Mouse (Mus musculus) kidney, postnatal 4 days (tissue): ENCODE measurements around the gene Zmiz1.

Experiments used
- DNase-seq, 2 experiments: peaks; one replicate each; pipeline ENCODE4 v3.0.0; 2021; ENCODE audit warnings: mixed read lengths in 2 of 2

Zmiz1 gene

DNA sequence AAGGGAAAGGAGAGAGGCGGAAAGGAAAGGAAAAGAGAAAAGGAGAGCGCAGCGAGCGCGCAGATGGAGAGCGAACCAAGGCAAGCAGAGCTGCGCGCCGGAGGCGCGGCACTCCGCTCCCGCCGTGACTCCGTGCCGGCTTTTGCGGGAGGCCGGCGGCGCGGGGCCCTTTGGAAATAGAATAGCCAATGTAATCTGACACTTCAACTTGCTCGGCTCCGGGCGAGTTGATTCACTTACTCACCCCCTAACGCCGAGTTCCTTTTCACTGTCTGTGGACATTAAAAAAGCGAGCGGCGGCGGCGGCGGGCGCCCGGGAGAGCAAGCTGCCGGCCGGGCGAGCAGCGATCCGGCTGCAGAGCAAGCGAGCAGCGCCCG is at the start of gene Zmiz1:
TSS of gene Zmiz1 (plus strand) at position 170 of the 378 bp plus-strand sequence.
- DNase-seq: peak; percentile 93 to 95

DNA sequence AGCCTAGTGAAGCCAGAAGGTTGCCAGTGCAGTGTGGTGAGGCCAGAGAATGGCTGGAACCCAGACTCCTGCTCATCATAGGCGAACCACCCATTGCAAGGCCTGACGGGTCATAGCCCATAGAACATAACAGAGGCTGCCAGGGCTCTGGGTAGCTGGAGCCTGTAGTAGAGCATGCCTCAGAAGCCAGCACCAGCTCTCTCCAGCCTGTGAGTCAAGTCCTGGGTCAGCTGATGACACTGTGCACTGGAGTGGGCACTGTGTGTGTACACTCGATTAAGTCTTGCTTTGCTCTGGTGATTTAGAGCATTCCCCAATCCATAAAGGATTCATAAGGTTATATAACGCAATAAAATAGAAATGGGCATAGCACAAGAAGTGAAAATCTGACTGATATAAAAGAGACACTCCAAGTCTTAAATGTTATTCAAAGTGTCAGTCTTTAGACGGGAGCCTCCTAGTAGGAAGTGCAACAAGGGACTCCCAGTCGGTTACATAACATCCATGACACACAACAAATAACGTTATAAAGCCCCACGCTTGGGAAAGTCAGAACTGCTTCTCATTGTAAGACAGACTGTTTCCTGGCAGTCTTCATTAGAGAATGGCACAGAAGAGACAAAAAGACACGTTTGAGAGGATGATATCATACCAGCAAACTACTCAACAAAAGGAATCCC is 47.0 kb upstream of the Zmiz1 start:
- DNase-seq: no peak

DNA sequence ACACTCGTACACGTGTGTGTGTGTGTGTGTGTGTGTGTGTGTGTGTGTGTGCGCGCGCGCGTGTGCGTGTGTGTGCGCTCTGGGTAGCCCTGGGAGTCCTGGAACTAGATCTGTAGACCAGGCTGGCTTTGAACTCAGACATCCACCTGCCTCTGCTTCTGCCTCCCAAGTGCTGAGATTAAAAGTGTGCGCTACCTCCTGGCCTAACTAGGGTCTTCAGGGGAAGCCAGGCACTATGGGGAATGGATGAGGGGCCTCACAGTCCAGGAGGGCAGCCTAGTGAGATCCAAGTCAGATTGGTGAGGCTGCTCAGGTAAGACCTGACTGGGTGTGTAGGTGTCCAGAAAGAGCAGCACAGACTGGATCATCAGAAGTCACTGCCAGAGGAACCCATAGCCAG is 46.2 kb upstream of the Zmiz1 start:
- DNase-seq: no peak

DNA sequence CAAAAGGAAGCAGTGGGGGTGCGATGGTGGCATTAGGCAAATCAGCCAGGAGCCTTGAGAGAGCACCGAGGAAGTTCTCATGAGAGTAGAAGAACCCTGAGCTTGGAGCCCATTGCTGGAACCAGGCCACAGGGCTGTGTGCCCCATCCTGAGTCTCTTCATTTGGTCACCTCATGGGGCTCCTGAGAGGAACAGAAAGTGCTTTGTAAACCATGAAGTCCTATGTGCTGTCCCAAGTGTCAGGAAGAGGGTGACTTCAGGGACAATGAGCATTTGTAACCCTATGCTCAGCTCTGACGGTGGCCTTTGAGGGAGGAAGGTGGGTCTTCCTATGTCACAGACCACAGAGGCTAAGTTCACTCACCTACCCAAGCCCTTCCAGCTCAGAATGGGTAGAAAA is 45.5 kb upstream of the Zmiz1 start:
- DNase-seq: no peak

DNA sequence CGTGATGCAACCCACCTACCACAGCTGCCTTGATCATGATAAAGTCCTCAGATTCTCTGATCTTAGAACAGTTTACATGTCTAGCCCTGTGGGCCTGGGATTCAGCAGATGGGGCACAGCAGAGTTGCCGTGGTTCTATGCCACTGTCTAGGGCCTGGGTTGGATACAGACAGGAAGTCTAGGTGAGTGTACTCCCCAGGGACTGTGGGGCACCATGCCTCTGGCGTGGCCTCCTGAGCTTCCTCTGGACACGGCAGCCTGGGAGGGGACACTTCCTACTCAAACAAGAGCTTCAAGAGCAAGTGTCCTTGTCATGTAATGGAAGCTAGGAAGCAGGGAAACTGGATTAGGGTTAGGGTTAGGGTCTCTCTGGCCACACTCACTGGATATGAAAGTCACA is 44.9 kb upstream of the Zmiz1 start:
- no peak for DNase-seq

DNA sequence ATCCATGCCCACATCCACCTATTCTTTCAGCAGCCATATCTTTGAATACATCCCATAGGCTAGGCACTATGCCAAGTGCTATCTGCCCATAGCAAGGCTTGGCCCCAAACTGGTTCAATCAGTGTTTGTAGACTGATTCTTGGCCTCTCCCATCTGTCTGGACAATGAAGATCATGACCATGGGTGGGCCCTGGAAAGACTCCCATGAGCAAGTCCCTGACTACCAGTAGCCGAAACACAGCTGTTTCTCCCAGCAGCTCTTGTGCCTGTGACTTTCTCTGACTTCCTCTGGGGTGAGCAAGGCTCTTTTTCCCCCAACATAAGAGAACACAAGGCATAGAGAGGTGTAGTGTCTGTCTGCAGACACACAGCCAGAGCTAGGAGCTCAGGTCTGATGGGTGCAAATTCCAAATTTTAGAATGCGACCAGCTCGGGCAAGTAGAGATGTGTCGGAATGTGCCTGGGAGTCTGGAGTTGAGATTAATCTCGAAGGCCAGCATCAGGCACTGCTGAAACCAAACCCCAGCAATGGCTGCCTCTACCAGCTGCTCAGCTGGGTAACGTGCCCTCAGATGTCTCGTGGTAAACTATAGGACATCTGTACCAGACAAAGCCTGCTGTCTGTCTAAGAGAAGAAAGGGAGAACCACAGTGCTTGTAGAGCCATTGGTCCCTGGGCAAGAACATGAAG is 38.8 kb upstream of the Zmiz1 start:
- no peak for DNase-seq

DNA sequence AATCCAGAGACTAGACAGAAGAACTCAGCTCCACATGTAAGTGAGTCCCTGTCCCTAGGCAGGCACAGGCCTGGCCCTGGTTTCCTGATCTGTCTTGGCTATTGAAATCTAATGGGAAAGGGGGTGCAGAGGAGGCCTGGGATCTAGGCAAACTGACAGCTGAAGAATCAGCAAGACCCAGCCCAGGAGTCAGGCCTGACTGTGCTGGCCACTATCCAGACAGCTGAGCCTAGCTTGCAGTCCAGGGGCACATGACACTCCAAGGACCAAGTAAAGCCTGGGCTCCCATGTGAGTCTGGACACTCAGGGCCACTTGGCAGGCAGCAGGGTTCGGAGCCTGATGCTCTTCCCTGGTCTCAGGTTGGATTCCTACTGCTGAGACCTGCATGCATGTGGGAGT is 38.0 kb upstream of the Zmiz1 start:
- peak; percentile 43 to 50 for DNase-seq

DNA sequence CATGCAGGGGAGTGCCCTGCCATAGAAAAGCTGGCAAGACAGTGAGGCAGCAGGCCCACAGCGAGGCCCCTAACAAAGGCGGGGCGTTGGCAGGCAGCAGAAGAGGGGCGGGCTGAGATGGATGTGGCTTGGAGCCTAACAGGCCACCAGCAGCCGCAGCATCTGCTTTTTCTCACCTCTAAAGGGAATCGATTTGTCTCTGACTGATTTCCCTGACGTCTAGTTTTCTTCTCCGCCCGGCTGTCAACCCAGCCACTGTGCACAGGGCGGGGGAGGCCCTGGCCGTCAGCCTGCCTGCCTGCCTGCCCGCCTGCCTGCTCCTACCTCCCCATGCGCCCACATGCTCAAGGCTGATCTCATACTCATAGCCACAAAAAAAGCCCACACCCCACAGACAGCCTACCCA is 37.4 kb upstream of the Zmiz1 start:
- DNase-seq: peak; percentile 14 to 45

DNA sequence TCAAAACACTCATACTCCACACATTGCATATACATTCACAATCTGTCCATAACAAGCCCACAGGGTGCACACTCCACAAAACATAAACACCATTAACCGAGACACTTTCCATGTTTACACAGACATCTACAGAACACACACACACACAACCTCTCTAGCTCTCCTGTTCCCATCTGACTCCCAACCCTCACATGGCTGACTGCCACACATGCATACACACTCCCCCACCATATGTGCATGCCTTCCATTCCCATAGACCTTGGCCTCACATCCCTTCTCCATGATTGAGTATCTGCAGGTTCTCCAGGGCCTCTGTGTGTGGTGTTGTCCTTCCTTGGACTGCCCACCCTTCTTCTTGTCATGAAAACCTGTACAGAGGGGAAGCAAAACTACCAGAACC is 36.0 kb upstream of the Zmiz1 start:
- no peak for DNase-seq

DNA sequence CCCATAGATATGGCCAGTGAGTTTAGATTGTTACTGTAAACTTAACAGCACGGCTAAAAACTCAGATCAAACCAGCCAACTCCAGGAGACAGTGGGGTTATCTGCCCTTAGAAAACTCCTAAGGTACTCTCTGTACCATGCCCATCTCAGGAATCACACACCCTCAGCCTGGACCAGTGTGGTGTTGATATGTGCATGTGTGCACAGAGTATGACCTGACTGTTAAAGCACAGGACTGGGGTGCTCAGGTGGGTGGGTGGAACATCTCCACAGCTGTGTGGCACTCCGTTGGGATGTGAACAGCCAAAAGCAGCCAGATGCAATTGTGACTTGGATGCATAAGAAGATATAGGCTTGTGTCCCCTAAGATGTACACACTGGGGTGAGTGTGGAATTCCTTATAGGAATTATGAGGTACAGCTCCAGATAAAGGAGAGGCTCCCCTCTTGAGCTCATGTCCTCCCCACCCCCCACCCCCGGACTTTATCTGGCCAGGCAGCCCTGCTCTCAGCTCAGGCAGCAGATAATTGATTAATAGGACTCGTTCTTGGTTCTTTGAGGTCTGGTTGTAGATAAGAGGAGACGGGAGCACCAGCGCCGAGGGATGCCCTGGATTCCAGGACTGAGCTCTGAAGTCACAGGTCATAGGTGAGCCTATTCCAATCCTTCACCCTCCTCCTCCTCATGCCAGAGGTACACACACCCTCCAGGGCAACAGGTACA is 35.1 kb upstream of the Zmiz1 start:
- DNase-seq: no peak

DNA sequence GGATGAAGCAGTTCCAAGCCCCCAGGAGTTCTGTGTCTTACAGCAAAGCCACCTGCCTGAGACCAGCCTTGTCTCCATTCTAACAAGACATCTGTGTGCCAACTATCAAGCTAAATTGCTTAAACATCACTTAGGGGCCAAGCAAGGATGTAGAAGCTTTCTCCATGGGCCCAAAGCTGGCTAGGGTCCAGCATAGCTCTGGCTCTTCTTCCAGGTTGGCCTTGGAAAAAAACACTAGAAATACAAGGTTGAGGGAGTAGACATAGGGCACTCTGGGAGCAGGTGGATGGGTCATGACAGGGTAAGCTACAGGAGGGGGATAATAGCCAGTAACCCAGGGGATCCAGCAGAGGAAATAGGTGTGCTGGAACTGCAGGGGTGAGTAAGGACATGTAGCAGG is 20.7 kb upstream of the Zmiz1 start:
- no peak for DNase-seq

DNA sequence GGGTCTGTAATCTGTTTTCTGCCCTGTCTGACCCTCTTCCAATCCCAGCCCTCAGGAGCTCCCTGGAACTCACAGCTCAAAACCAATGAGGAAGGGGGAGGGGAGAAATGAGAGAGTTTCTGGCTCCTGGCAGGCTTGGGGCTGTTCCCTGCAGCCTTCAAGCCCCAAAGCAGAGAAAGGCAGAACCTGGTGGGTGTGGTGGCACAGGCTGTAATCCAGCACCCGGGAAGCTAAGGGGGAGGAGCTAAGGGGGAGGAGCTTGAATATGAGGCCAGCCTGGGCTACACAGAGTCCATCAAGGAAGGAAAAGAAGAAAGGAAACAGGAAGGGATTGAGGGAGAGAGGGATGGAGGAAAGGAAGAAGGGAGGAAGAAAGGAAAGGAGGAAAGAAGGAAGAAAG is 18.9 kb upstream of the Zmiz1 start:
- no peak for DNase-seq

DNA sequence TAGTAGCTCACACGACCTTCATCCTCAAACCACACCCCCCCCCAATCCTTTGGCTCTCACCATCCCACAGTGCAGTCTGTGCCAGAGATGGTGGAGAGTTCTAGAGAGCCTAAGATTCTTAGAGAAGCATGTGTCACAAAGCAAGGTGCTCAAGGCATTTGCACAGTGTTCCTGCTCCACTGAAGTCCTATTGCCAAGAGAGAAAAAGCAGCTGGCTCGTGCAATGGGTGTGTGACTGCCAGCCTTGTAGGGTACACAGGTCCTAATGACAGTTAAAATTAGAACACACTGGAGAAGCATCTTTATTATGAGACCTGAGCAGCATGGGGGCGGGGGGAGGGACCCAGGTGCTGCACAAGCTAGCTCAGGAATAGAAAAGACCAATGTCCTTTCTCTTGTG is 18.2 kb upstream of the Zmiz1 start:
- no peak for DNase-seq

DNA sequence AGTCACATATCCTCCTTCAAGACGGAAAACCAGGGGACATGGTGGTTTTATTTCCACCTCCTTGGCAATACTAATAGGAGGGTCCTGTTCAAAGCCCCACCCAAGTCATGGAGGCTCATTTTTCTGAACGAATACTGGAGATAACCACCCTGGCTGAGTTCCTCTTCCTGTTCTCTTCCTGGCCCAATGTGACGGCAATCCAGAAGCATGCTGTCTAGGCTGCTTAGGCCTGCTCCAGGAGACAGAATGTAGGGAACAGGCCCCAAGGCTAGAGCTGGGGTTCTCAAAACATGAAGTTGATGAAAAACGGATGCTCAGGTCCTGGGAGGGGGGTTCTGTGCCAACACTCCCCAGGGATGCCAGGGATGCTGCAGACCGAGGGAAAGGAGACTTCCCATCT is 17.5 kb upstream of the Zmiz1 start:
- no peak for DNase-seq

DNA sequence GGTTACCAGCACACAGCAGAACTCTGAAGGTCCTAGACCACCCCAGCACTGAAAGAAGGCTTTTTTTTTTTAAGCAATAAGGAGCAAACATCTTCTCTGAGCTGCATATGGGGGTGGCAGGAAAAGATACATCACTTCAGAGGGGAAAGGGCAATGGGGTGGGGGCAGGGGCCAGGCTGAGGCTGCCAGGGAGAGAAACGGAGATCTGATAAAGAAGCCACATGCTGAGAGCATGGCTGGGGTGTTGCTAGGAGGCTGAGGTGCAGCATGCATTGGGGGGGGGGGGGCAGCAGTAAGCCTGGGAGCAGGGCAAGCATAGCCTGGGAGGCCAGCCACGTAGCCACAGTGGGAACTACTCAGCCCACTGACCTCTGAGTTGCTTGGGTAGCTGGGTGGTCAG is 16.3 kb upstream of the Zmiz1 start:
- DNase-seq: no peak

DNA sequence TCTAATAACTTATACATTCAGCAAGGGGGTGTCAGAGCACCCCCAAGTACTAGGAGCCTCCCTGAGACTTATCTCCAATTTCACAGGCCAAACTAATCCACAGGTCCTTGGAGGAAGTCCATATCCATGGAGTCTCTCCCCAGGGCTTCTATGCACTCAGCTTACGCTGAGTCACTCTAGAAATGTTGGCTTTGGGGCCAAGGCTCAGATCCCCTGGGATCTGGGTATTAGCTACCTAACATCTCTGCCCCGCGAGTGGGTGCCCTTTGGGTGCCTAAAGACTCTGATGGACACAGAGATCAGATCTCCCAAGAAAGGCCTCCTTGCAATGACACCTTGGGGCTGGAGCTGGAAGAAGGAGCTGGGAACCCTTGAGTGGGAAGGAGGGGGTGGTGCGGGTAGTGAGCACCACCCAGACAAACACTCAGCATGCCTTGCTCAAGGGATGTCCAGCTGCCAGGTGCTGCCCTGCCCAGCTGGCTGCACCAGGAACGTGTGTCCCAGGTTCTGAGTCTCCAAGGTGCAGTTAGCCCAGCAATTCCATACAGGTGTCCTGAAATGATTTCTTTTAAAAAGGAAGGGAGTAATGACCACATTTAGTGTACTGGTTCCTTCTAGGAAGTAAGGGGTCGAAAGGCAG is 11.7 kb upstream of the Zmiz1 start:
- peak in 1 of 2 experiments; percentile 0 for DNase-seq

DNA sequence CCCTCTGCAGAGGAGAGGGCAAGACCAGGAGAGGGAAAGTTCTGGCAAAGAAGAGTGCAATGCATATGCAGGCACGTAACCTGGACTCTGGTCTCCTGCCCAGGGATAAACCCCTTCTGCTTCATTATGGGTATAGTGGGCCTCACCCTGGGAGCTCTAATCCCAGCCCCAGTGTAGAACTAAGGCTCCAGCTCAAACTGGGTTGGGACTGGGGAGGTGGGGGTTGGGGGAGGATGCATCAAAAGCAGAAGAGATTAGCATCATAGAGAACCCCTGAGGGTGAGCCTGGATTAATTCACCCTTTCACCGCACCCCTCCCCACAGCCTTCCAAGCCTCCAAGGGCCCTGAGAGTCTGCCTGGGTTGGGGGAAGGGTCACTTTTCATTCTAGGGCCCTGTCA is 10.5 kb upstream of the Zmiz1 start:
- DNase-seq: peak in 1 of 2 experiments; percentile 1

DNA sequence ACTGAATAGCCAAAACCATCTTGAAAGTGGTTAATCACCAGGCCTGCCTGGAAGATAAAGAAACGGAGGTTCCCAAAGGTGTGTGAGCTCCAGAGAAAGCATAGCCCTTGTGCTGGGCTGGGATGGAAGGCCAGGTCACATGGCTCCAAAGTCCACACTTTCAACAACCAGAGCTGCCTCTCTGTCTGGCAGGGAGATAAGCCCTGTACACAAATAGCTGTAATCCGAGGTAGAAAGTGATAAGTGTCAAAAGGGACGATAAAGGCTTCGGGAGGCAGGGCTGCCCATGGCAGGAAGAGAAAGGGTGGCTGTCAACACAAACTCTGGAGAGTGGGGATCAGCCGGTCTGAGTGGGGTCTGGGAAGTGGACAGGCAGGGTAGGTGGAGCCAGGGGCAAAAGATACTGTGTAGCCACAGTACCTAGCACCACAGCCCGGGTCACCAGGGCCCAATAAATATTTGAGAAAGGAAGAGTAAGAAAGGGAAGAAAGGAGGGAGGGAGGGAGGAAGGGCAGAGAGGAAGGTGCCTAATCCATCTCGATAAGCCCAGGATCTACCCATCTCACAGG is 7.8 kb upstream of the Zmiz1 start:
- DNase-seq: peak; percentile 7 to 41

DNA sequence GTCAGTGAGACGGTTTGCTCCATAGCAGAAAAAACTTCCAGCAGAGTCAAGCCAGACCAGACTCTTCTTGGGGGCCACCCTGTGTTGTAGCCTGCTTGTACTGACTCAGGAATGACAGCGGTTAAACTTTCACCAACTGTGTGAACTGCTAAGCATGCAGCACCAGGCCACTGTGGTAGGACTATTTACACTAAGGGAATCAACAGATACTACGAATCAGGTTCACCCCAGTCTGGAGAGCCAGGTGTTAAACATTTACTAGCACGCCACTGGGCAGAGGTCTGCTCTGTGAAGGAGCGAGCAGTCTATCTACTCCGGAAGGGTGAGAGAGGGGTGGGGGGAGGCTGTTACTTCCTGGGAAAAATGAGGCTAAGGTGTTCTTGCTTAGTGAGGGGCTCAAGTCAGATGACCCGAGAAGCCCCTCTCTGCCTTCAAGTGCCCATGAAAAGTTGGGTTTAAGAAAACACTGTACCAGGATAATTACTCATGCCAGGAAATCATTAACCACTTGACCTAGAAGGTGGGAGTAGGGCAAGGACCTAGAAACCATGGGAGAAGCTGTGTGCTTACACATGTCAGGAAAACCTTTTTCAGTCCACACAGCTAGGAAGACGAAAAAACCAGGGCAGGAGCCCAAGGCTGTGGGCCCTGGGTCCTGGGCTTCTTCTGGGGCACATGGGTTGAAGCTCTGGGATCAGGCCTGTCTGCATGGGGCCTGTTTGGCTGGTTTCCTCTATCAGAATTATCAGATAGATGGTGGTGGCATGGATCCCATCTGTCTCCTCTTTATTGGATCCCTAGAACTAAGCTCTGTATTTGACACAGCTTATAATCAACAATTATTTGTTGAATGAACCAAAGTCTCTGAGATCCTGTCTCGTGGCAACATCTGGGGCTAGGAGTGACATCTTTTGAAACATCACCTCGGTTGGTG is 7.0 kb upstream of the Zmiz1 start:
- peak; percentile 67 to 82 for DNase-seq

DNA sequence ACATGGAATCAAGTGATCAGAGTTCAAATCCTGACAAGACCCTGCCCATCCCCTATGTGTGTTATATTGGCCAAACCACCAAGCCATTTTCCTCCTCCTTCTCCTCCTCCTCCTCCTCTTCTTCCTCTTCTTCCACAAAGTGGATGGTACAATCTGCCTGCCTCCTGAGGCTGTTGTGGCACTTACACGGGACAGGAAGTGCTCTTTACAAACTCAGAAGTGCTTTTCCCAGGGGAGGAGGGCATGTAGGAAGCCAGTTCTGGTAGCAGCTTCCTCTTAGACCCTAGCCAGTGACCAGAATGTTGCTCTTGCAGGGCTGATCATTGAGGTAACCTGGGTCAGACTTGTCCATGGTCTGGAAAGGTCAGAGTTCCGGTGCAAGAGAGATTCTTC is 6.4 kb upstream of the Zmiz1 start:
- DNase-seq: peak; percentile 4 to 13

DNA sequence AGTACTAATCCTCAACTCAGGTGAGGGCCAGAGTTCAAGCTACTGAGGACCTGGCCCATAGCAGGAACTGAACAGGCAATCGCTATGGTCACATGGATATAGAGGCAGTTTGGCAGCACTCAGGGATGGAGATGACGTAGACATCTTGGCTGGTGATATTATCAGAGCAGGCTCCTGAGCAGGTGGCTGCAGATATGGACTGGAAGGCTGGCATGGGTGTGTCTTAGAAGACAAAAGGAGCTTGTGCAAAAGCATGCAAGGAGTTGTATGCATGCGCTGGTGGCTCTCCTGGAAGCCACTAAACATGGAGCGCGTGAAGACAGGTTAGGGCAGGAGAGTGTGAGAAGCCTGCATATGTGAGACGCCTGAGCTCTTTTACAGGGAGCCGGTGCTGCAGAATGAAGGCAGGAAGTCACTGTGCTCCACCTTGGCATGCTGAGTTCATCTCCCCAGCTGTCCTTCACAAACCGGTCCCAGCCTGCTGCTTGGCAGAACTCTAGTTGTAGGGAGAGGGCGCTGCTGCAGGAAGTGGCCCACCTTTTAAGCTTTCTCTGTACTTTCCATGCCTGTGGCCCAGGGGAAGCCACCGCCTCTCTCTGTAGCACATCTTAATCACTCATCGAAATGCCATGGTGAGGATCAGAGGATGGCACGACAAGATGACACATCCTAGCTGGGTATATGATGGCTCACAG is 4.8 kb upstream of the Zmiz1 start:
- DNase-seq: peak in 1 of 2 experiments; percentile 63
